Mouse (Mus musculus) stomach, embryonic 15.5 days (tissue): ENCODE results near the gene Gm6993. TPM values are rescaled to one million over a fixed set of nuclear protein-coding genes. Genes with fewer than 3 reads are reported as not detected.

ENCODE experiments used
- ATAC-seq: fragments of 200-750 bp; cut with Nextera tagmentation; 2 replicates; pipeline ENCODE4 v1.8.0; 2017; ENCODE audit warnings: low read depth, moderate number of reproducible peaks, moderate TSS enrichment; ENCODE audit not compliant: insufficient read depth, low FRiP score
- H3K27ac ChIP-seq: fragments of 300-500 bp; sonication (generic); 2 replicates; pipeline ENCODE4 v1.5.1; 2015; ENCODE audit warnings: mild to moderate bottlenecking, inconsistent platforms
- H3K27me3 ChIP-seq: fragments of 300-500 bp; sonication (generic); replicated peaks from 2 replicates; pipeline ENCODE4 v1.6.1; 2015; ENCODE audit warnings: inconsistent platforms
- H3K36me3 ChIP-seq: fragments of 300-500 bp; sonication (generic); 2 replicates; pipeline ENCODE4 v1.6.1; 2015; ENCODE audit warnings: inconsistent platforms
- H3K4me1 ChIP-seq: fragments of 300-500 bp; sonication (generic); 2 replicates; pipeline ENCODE4 v1.6.1; 2015; ENCODE audit warnings: inconsistent platforms
- H3K4me2 ChIP-seq: fragments of 300-500 bp; sonication (generic); 2 replicates; pipeline ENCODE4 v1.6.1; 2015; ENCODE audit warnings: mild to moderate bottlenecking, inconsistent platforms
- H3K4me3 ChIP-seq: fragments of 300-500 bp; sonication (generic); replicated peaks from 2 replicates; pipeline ENCODE4 v1.5.1; 2015; ENCODE audit warnings: inconsistent platforms
- H3K9ac ChIP-seq: fragments of 300-500 bp; sonication (generic); 2 replicates; pipeline ENCODE4 v1.6.1; 2015; ENCODE audit warnings: inconsistent platforms
- H3K9me3 ChIP-seq: fragments of 300-500 bp; sonication (generic); 2 replicates; pipeline ENCODE4 v1.6.1; 2016; ENCODE audit warnings: inconsistent platforms
- whole genome bisulfite sequencing: fragments of 180-500 bp; shearing (Covaris S2); methylation state at CpG from one replicate; pipeline ENCODE4 v1.1.7; 2015; 5-methylcytosine and 5-hydroxymethylcytosine counted together
- polyA plus RNA-seq: library from polyadenylated mRNA; unstranded; fragments of >200 nt; fragmentation: Nextera tagmentation; extraction: Ambion mirVana; gene quantifications from 2 replicates; pipeline ENCODE4 v1.2.1, GENCODE M21; 2015

Gene Gm6993
- polyA plus RNA-seq, 1 experiment from 2014 or later: not detected

DNA sequence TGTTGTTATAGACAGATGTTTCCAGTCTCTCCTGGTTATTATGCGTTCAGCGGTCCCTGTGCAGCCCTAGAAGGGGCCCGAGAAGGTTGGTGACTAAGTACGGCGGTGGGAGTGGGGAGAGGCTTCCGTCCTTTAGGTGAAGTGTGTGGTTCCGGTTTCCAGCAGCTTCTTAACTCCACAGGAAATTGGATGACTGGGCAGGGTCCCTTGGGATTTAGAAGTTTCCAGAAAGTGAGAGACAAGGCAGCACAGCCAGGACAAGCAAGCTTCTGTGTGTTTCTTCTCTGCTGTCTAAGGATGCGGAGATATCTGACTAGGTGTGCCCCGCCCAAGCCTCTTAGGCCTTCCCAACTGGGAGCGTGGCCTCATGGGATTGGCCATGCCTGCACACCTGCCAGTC lies 34.8 kb downstream of the Gm6993 start:
- Histone ChIP-seq H3K4me2 (no peak overlapping the region), H3K27ac (0 out of 2 replicates have a peak overlapping the region, but pooled peaks have one; percentile 45), H3K36me3 (peaks cover 46% of the 10 kb centered on the region), H3K4me3 (no peak overlapping the region), H3K9ac (no peak overlapping the region), H3K4me1 (peaks cover 32% of the 10 kb centered on the region), H3K9me3 (no peaks in the 10 kb centered on the region; the same call in 1 of the 2 replicates), H3K27me3 (no peaks in the 10 kb centered on the region)
- no peak for ATAC-seq
- WGBS: 49% methylated on average over 10 of the region's 10 CpGs

DNA sequence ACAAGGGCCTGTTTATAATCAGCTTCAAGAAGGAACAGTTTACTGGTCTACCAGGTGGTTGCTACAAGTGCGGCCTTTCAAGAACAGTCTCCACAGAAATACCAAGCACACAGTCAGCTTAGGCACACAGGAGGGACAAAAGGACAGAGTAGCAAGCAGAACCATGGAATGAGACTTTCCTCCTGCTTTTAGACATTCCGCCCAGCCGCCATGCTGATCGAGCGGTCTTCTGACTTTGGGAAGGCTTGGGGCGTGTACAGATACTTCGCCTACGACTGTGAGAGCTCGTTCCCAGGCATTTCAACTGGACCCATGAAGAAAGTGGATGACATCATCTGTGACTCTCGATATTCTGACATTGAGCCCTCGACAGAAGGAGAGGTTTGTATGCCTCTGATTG lies 37.7 kb downstream of the Gm6993 start:
- 91% methylated on average over 11 of the region's 11 CpGs for WGBS
- Histone ChIP-seq H3K4me1 (peaks cover 20% of the 10 kb centered on the region), H3K9me3 (no peaks in the 10 kb centered on the region; the same call in 1 of the 2 replicates), H3K27me3 (no peaks in the 10 kb centered on the region), H3K27ac (no peak overlapping the region), H3K36me3 (peaks cover 46% of the 10 kb centered on the region), H3K4me3 (no peak overlapping the region), H3K4me2 (no peak overlapping the region), H3K9ac (no peak overlapping the region)
- no peak for ATAC-seq

DNA sequence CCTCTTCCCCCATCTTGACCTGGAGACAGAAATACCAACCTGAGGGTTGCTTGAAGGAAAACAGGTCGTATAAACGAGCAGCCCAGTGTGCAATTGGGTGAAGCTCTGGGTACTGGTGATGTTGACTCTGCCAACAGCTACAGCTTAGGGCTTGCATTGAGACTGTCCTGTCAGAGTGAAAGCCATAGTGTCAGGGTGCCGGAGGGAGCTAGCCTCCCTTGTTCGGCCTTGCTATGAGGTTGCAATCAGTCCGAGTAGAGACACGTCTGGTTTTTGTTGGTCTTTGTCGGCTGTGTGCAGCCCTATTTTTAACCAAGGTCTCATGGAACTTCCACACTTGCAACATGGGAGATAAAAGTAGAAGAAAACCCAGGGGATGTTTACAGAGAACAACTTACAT lies 39.7 kb downstream of the Gm6993 start:
- Histone ChIP-seq H3K4me2 (no peak overlapping the region), H3K36me3 (peaks cover 31% of the 10 kb centered on the region), H3K9ac (no peak overlapping the region), H3K4me1 (peaks cover 20% of the 10 kb centered on the region), H3K27ac (no peak overlapping the region), H3K27me3 (no peaks in the 10 kb centered on the region), H3K4me3 (no peak overlapping the region), H3K9me3 (no peaks in the 10 kb centered on the region)
- WGBS: 64% methylated on average over 7 of the region's 7 CpGs
- ATAC-seq: no peak

DNA sequence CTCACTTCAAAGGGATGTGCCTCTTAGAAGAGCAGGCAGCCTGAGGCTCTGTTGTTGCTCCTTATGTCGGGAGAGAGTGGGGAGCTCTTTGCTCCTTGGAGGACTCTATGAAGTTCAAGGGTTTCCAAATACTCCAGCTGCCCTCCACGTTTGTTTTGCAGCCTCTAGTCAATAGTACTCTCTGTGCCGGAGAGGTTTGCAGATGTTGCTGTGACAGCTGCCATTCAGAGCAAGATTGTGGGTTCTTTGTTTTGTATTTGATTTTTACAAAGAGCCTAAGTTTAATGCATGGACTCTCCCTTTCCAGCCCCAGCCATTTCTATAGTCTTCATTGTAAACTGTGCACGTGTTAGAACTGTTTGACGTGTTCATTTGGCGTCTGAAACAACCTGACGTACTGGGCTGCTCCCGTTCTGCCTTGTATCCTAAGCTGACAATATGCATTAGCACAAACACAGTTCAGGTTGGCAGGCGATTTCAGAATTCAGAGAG lies 40.6 kb downstream of the Gm6993 start:
- no peaks in the 10 kb centered on the region for H3K27me3 ChIP-seq
- H3K9ac ChIP-seq: no peak overlapping the region
- no peaks in the 10 kb centered on the region for H3K9me3 ChIP-seq
- 0 out of 2 replicates have a peak overlapping the region, but pooled peaks have one; percentile 18 for H3K27ac ChIP-seq
- no peak overlapping the region for H3K4me2 ChIP-seq
- H3K4me1 ChIP-seq: peaks cover 15% of the 10 kb centered on the region
- 66% methylated on average over 9 of the region's 9 CpGs for WGBS
- H3K36me3 ChIP-seq: peaks cover 38% of the 10 kb centered on the region
- ATAC-seq: no peak
- H3K4me3 ChIP-seq: no peak overlapping the region

DNA sequence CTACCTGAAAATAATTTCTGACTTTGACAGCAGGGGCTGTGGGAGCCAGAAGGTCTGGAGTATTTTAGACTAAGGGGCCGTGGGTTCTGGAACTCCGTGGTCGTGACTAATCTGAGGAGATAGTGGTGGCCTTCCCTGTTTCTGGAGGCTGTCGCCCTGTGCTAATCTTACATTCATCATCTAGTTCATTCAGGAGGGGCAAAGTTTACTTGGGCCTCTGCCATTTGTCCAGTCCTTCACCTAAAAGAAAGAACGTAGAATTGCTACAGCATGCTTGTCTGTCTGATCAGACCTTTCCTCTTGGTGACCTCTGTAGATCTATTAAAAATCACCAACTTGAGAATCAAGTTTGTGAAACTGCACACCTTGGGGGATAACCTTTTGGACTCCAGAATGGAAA lies 41.7 kb downstream of the Gm6993 start:
- Histone ChIP-seq H3K4me2 (no peak overlapping the region), H3K4me1 (peaks cover 15% of the 10 kb centered on the region), H3K27ac (no peak overlapping the region), H3K4me3 (no peak overlapping the region), H3K9me3 (no peaks in the 10 kb centered on the region), H3K36me3 (peaks cover 41% of the 10 kb centered on the region), H3K27me3 (no peaks in the 10 kb centered on the region), H3K9ac (no peak overlapping the region)
- no peak for ATAC-seq
- WGBS: 60% methylated on average over 5 of the region's 5 CpGs

DNA sequence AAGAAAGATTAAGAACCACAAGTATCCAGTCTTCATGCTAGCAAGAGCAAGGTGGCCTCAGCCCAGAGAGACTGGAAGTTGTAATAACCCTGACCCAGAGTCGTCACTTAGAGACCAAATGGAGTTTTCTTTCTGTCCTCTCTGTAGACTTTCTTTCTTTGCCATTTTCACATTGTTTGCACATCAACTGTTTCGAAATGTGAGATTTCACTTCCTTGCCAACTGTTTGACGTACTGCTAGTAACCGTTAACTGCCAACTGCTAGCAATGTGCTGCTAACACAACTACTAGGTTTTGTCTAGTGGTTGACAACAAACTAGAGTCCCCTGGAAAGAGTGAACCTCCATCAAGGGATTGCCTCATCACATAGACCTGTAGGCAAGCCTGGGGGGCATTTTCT lies 42.6 kb downstream of the Gm6993 start:
- Histone ChIP-seq H3K36me3 (peaks cover 43% of the 10 kb centered on the region), H3K27ac (no peak overlapping the region)

DNA sequence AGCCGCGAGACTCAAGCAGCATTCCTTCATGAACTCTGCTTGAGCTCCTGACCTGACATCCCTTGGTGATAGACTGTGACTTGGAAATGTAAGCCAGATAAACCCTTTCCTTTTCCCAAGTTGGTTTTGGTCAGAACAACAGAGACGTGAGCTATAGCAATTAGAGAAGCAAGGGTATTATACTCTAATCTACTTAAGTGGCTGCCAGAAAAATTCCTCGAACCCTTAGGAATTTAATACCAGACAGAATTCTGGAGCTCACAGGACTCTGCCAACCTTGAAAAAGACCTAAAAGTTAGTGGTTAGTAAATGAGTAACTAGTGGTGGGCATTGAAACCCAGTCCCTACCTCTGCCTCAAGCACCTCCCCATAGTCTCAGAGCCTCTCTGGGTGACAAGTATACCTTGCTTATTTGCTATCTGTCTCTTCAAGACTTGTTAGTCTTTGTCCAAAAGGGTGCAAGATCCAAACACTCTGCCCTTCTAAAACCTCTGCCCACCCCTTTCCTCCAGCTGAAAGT lies 43.1 kb downstream of the Gm6993 start:
- WGBS: 56% methylated on average over 4 of the region's 4 CpGs
- Histone ChIP-seq H3K4me3 (no peak overlapping the region), H3K9ac (no peak overlapping the region), H3K27ac (no peak overlapping the region), H3K4me2 (no peak overlapping the region), H3K36me3 (peaks cover 41% of the 10 kb centered on the region), H3K9me3 (no peaks in the 10 kb centered on the region), H3K27me3 (no peaks in the 10 kb centered on the region), H3K4me1 (peaks cover 15% of the 10 kb centered on the region)
- no peak for ATAC-seq

More for the DNA sequence above, 42.6 kb downstream of the Gm6993 start:
- H3K27me3 ChIP-seq: no peaks in the 10 kb centered on the region
- H3K4me2 ChIP-seq: no peak overlapping the region
- peaks cover 15% of the 10 kb centered on the region for H3K4me1 ChIP-seq
- no peak overlapping the region for H3K4me3 ChIP-seq
- no peak overlapping the region for H3K9ac ChIP-seq
- ATAC-seq: no peak
- no peaks in the 10 kb centered on the region for H3K9me3 ChIP-seq
- 72% methylated on average over 4 of the region's 4 CpGs for WGBS

DNA sequence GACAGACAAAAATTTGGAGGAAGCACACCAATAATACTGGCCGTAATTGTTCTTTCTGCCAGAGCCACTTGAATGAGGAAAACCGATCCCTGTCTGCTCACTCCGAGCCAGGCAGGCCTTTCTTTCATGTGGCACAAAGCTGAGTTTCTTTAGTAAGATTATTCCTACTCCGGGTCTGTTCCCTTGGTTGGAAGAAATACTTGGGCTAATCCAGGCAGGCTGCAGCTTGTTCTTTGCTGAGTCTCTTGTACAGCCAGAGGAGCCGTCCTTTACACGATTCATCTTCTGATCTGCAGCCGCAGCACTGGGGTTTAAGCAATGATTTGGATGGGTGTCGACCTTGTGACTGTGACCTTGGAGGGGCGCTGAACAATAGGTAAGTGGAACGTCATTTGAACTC lies 48.5 kb downstream of the Gm6993 start:
- H3K36me3 ChIP-seq: peaks cover 37% of the 10 kb centered on the region
- no peak overlapping the region for H3K4me2 ChIP-seq
- WGBS: 88% methylated on average over 10 of the region's 10 CpGs
- ATAC-seq: no peak
- no peak overlapping the region for H3K27ac ChIP-seq
- no peaks in the 10 kb centered on the region for H3K27me3 ChIP-seq
- H3K9me3 ChIP-seq: no peaks in the 10 kb centered on the region
- H3K4me3 ChIP-seq: no peak overlapping the region
- H3K9ac ChIP-seq: no peak overlapping the region
- H3K4me1 ChIP-seq: peaks cover 6% of the 10 kb centered on the region

Other genes starting within 250 kb of the Gm6993 start
- gene Fam110c, start 166.9 kb upstream of the Gm6993 start, polyA plus RNA-seq: 10.1 and 11.2 TPM in 2 replicates
- 83.4 and 94.1 TPM in 2 replicates for gene Lamb1, start 24.5 kb downstream of the Gm6993 start, polyA plus RNA-seq
- 126 and 137 TPM in 2 replicates for gene Dld, start 110.7 kb downstream of the Gm6993 start, polyA plus RNA-seq
- 2.5 and 3.6 TPM in 2 replicates for gene Slc26a3, start 150.1 kb downstream of the Gm6993 start, polyA plus RNA-seq